Mouse (Mus musculus) limb, embryonic 14.5 days (tissue): Measurements from ENCODE around the gene Oma1. TPM values are rescaled to one million over a fixed set of nuclear protein-coding genes. Genes with fewer than 3 reads are reported as not detected.

Source experiments
- ATAC-seq: fragments of 200-750 bp; cut with Nextera tagmentation; 2 replicates; pipeline ENCODE4 v1.8.0; 2017; ENCODE audit warnings: low read depth, moderate number of reproducible peaks, moderate TSS enrichment; ENCODE audit not compliant: low FRiP score
- DNase-seq: peaks from one replicate; pipeline ENCODE4 v3.0.0-alpha.2; 2015; ENCODE audit warnings: low spot score
- H3K27ac ChIP-seq: fragments of 300-500 bp; sonication (generic); replicated peaks from 2 replicates; pipeline ENCODE4 v1.5.1; 2014; ENCODE audit warnings: low read depth, mild to moderate bottlenecking, low read length, moderate library complexity, mixed read lengths
- H3K27me3 ChIP-seq: fragments of 300-500 bp; sonication (generic); 2 replicates; pipeline ENCODE4 v1.6.1; 2014; ENCODE audit warnings: low read length, mixed read lengths; ENCODE audit not compliant: control insufficient read depth, insufficient read depth
- H3K36me3 ChIP-seq: fragments of 300-500 bp; sonication (generic); 2 replicates; pipeline ENCODE4 v1.6.1; 2014; ENCODE audit warnings: mild to moderate bottlenecking, low read length, moderate library complexity, mixed read lengths; ENCODE audit not compliant: control insufficient read depth, insufficient read depth
- H3K4me1 ChIP-seq: fragments of 300-500 bp; sonication (generic); 2 replicates; pipeline ENCODE4 v1.6.1; 2014; ENCODE audit warnings: antibody characterized with exemption, low read length, mixed read lengths; ENCODE audit not compliant: control insufficient read depth, insufficient read depth
- H3K4me2 ChIP-seq: fragments of 300-500 bp; sonication (generic); replicated peaks from 2 replicates; pipeline ENCODE4 v1.6.1; 2014; ENCODE audit warnings: low read depth, mild to moderate bottlenecking, low read length, moderate library complexity; ENCODE audit not compliant: severe bottlenecking
- H3K4me3 ChIP-seq: fragments of 300-500 bp; sonication (generic); replicated peaks from 2 replicates; pipeline ENCODE4 v1.5.1; 2014; ENCODE audit warnings: low read length
- H3K9ac ChIP-seq: fragments of 300-500 bp; sonication (generic); 2 replicates; pipeline ENCODE4 v1.6.1; 2014; ENCODE audit warnings: mild to moderate bottlenecking, low read depth, low read length, moderate library complexity; ENCODE audit not compliant: severe bottlenecking
- H3K9me3 ChIP-seq: fragments of 300-500 bp; sonication (generic); 2 replicates; pipeline ENCODE4 v1.6.1; 2016; ENCODE audit warnings: low read length; ENCODE audit not compliant: control insufficient read depth
- POLR2A ChIP-seq: fragments of 200-500 bp; IDR thresholded peaks from 2 replicates; pipeline ENCODE4 v1.8.0; 2012; ENCODE audit warnings: inconsistent platforms, mild to moderate bottlenecking, moderate library complexity, borderline replicate concordance; ENCODE audit not compliant: insufficient read depth, insufficient read length; ENCODE audit errors: extremely low read depth
- WGBS: fragments of 180-500 bp; shearing (Covaris S2); extraction: QIAGEN DNeasy Blood & Tissue Kit; methylation state at CpG from one replicate; pipeline ENCODE4 v1.1.7; 2014; 5-methylcytosine and 5-hydroxymethylcytosine counted together
- polyA plus RNA-seq, 2 experiments: library from polyadenylated mRNA; depleted of rRNA in 1 of 2; stranded (reverse) in 1 of 2; unstranded in 1 of 2; fragments of >200 nt; fragmentation: Nextera tagmentation in 1 of 2; extraction: Ambion mirVana in 1 of 2; gene quantifications; 2 replicates each; pipeline versions ENCODE4 v1.2.1 to v1.2.3; 2012 to 2014

The Oma1 gene
- polyA plus RNA-seq, 2 experiments: 10.4 to 16.7 TPM

- Histone ChIP-seq H3K4me3 (no peak overlapping the region), H3K9me3 (no peaks in the 10 kb centered on the region), H3K9ac (no peak overlapping the region), H3K27me3 (no peaks in the 10 kb centered on the region), H3K27ac (no peak overlapping the region), H3K4me2 (no peak overlapping the region), H3K4me1 (no peaks in the 10 kb centered on the region), H3K36me3 (no peaks in the 10 kb centered on the region)
- TF ChIP-seq POLR2A: no peak
- ATAC-seq (no peak), DNase-seq (no peak)
- WGBS: 76% methylated on average over 8 of the region's 8 CpGs
Observed at GRCm38 (mm10) chr4:103388530-103389178, 75.0 kb downstream of the Oma1 start.

GRCm38 (mm10) chr4:103389583-103389982 lies 76.0 kb downstream of the Oma1 start:
- H3K9me3 ChIP-seq: no peaks in the 10 kb centered on the region
- no peak for ATAC-seq
- DNase-seq: no peak
- 26% methylated on average over 3 of the region's 3 CpGs for WGBS
- H3K36me3 ChIP-seq: no peaks in the 10 kb centered on the region
- H3K4me2 ChIP-seq: no peak overlapping the region
- H3K4me3 ChIP-seq: no peak overlapping the region
- H3K27me3 ChIP-seq: no peaks in the 10 kb centered on the region
- no peak for TF ChIP-seq POLR2A
- H3K9ac ChIP-seq: no peak overlapping the region
- no peak overlapping the region for H3K27ac ChIP-seq
- H3K4me1 ChIP-seq: no peaks in the 10 kb centered on the region

- Histone ChIP-seq H3K27ac (no peak overlapping the region), H3K4me2 (no peak overlapping the region), H3K4me3 (no peak overlapping the region), H3K9me3 (no peaks in the 10 kb centered on the region), H3K27me3 (no peaks in the 10 kb centered on the region), H3K9ac (no peak overlapping the region), H3K4me1 (no peaks in the 10 kb centered on the region), H3K36me3 (no peaks in the 10 kb centered on the region)
- no peak for ATAC-seq
- DNase-seq: no peak
- WGBS: 49% methylated on average over 2 of the region's 2 CpGs
- TF ChIP-seq POLR2A: no peak
Observed at GRCm38 (mm10) chr4:103390499-103390898, 76.9 kb downstream of the Oma1 start.

DNA sequence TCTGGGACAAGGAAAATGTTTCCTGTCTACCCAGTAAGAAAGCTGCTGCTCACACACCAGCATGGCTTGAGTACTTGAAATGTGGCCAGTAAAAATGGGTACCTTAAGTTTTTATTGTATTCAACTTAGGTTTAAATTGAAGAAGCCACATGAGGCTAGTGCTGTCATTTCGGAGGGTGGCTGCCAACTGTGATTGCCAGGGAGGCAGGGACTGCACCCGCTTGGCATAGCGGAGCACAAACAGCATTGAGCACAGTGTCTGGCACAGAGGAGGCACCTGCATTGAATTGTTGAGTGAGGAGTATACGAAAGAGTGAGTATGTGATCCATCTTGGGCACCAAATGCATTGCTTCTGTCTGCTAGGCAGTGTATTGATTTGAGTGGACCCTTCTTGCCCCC lies 81.5 kb downstream of the Oma1 start:
- TF ChIP-seq POLR2A: no peak
- H3K9ac ChIP-seq: no peak overlapping the region
- H3K4me3 ChIP-seq: no peak overlapping the region
- WGBS: 89% methylated on average over 4 of the region's 4 CpGs
- no peak overlapping the region for H3K27ac ChIP-seq
- DNase-seq (no peak), ATAC-seq (no peak)
- H3K4me2 ChIP-seq: no peak overlapping the region
- no peaks in the 10 kb centered on the region for H3K36me3 ChIP-seq
- H3K9me3 ChIP-seq: no peaks in the 10 kb centered on the region
- no peaks in the 10 kb centered on the region for H3K4me1 ChIP-seq
- H3K27me3 ChIP-seq: no peaks in the 10 kb centered on the region

DNA sequence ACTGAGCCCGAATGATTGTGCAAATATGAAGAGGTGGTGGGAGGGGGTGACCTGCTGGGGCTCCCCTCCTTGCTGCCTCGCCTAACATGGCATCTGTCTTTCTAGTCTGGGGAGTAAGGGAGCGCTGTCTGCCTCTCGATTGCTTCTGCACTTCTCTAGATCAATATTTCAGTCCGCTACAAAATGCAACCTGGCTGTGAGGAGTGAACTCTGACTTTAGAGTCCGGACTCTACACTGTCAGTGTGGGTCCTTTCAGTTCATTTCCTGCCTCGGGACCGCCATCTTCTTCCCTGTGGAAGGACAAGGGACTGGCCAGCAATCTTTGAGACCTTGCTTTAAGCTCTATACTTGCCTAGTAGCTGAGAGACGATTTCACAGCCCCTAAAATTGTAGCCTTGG lies 82.3 kb downstream of the Oma1 start:
- no peak overlapping the region for H3K9ac ChIP-seq
- no peak overlapping the region for H3K27ac ChIP-seq
- DNase-seq (no peak), ATAC-seq (no peak)
- H3K4me2 ChIP-seq: no peak overlapping the region
- H3K9me3 ChIP-seq: no peaks in the 10 kb centered on the region
- no peak for TF ChIP-seq POLR2A
- no peak overlapping the region for H3K4me3 ChIP-seq
- H3K36me3 ChIP-seq: no peaks in the 10 kb centered on the region
- WGBS: 81% methylated on average over 9 of the region's 9 CpGs
- no peaks in the 10 kb centered on the region for H3K4me1 ChIP-seq
- no peaks in the 10 kb centered on the region for H3K27me3 ChIP-seq
